Mouse (Mus musculus) gastrocnemius, postnatal 25 days (tissue): Measurements from ENCODE around the gene 4931406C07Rik. TPM values are rescaled to one million over a fixed set of nuclear protein-coding genes. Genes with fewer than 3 reads are reported as not detected.
"Not testable (repeated sequence)": the region's sequence is repeated elsewhere in the genome, so short reads cannot be mapped to it uniquely, and the experiment has no call there.

Experiments
- DNase-seq: peaks from one replicate; pipeline ENCODE4 v3.0.0; 2022
- long read RNA-seq, 2 experiments: library from polyadenylated mRNA; stranded (forward); transcript quantifications; one replicate each; pipeline ENCODE4 v2.0.0; 2021
- total RNA-seq, 2 experiments: library from RNA; stranded (reverse); gene quantifications; 1 replicate in 1 of 2; 2 replicates in 1 of 2; pipeline ENCODE4 v1.2.3; 2021

4931406C07Rik gene
- 1 to 10 TPM; 2.5 to 7.3 TPM for total RNA-seq
- long read RNA-seq, experiment 1, partial matches to known transcripts = 0 of 3 reads
- long read RNA-seq, experiment 1, other reads (novel, unspliced or antisense) = 3 of 3 reads
- long read RNA-seq, experiment 2, partial matches to known transcripts = 0 of 1 reads
- long read RNA-seq, experiment 2, other reads (novel, unspliced or antisense) = 0 of 1 reads

- no peak for DNase-seq
Observed at GRCm38 (mm10) chr9:15306398-15307119, at the start of gene 4931406C07Rik. Gene 4931406C07Rik, minus strand, starts transcription at chr9:15306448.

GRCm38 (mm10) chr9:15349925-15350324, 43.7 kb upstream of the 4931406C07Rik start:
- DNase-seq = no peak

GRCm38 (mm10) chr9:15337776-15338175, 31.5 kb upstream of the 4931406C07Rik start:
- no peak for DNase-seq

- no peak for DNase-seq
Observed at GRCm38 (mm10) chr9:15318170-15318742, 12.0 kb upstream of the 4931406C07Rik start.

- DNase-seq = no peak
Observed at GRCm38 (mm10) chr9:15317223-15318169, 11.2 kb upstream of the 4931406C07Rik start.

- not testable (repeated sequence) for DNase-seq
Observed at GRCm38 (mm10) chr9:15316296-15316695, 10.0 kb upstream of the 4931406C07Rik start.

GRCm38 (mm10) chr9:15314619-15315018, 8.4 kb upstream of the 4931406C07Rik start:
- no peak for DNase-seq

- DNase-seq = no peak
Observed at GRCm38 (mm10) chr9:15313633-15314032, 7.4 kb upstream of the 4931406C07Rik start.

GRCm38 (mm10) chr9:15312054-15312735, 5.9 kb upstream of the 4931406C07Rik start:
- DNase-seq = no peak

GRCm38 (mm10) chr9:15310179-15310578, 3.9 kb upstream of the 4931406C07Rik start:
- DNase-seq = no peak

GRCm38 (mm10) chr9:15309425-15309824, 3.2 kb upstream of the 4931406C07Rik start:
- DNase-seq = no peak

GRCm38 (mm10) chr9:15308254-15308653, 2.0 kb upstream of the 4931406C07Rik start:
- DNase-seq = no peak

- no peak for DNase-seq
Observed at GRCm38 (mm10) chr9:15307257-15307656, 1.0 kb upstream of the 4931406C07Rik start.

GRCm38 (mm10) chr9:15305503-15306397, 498 bp downstream of the 4931406C07Rik start, which contains the start of gene Taf1d:
Gene Taf1d, plus strand, starts transcription at chr9:15306214.
- peak; percentile 96 for DNase-seq

- no peak for DNase-seq
Observed at GRCm38 (mm10) chr9:15302881-15303280, 3.4 kb downstream of the 4931406C07Rik start.

GRCm38 (mm10) chr9:15302006-15302405, 4.2 kb downstream of the 4931406C07Rik start:
- DNase-seq = not testable (repeated sequence)

- peak; percentile 29 for DNase-seq
Observed at GRCm38 (mm10) chr9:15301399-15301798, 4.8 kb downstream of the 4931406C07Rik start.

- DNase-seq = no peak
Observed at GRCm38 (mm10) chr9:15300056-15300455, 6.2 kb downstream of the 4931406C07Rik start.

- DNase-seq = no peak
Observed at GRCm38 (mm10) chr9:15298451-15298850, 7.8 kb downstream of the 4931406C07Rik start.

- no peak for DNase-seq
Observed at GRCm38 (mm10) chr9:15297112-15297511, 9.1 kb downstream of the 4931406C07Rik start.
